Mouse (Mus musculus) olfactory bulb, adult 2 months (tissue): Measurements from ENCODE around the gene Maml1.

Experiments used
- CTCF ChIP-seq: fragments of 200-500 bp; IDR thresholded peaks from 2 replicates; pipeline ENCODE4 v1.5.1; 2012; ENCODE audit warnings: low read depth, mild to moderate bottlenecking, low read length, moderate library complexity; ENCODE audit not compliant: insufficient read depth
- POLR2A ChIP-seq: fragments of 200-500 bp; IDR thresholded peaks from 2 replicates; pipeline ENCODE4 v1.6.1; 2012; ENCODE audit warnings: mild to moderate bottlenecking, low read depth, low read length, moderate library complexity; ENCODE audit not compliant: insufficient read depth

GRCm38 (mm10) chr11:50212848-50213758, 79.0 kb downstream of the Maml1 start:
- TF ChIP-seq CTCF (no peak), POLR2A (no peak)
